ENCODE assay signal across 12 mouse cellular contexts in genomic region chr17:8160969-8161368, GRCm38 (mm10). TPM values are rescaled to one million over a fixed set of nuclear protein-coding genes. Genes with fewer than 3 reads are reported as not detected.
A peak's percentile ranks its signal among the peaks of the same experiment; 100 is the strongest.
DNase-seq lines count a peak whose midpoint lies in the region; ATAC-seq and TF ChIP-seq lines count a peak whose summit lies in the region.
"Not testable (repeated sequence)": the region's sequence is repeated elsewhere in the genome, so short reads cannot be mapped to it uniquely, and the experiment has no call there.
"Had no signal": no experiment of that assay in that cellular context is flagged by ENCODE, and none has a peak within 500 bp of the region (broad histone marks: within the 10 kb centered on the region; RNA-seq: fewer than 3 reads in every experiment).

No protein-coding gene starts in this region.

- not testable (repeated sequence) for H3K4me1 ChIP-seq in limb, embryonic 10.5 days; midbrain, postnatal 0 days (ENCODE audit: insufficient read depth, low read length); thymus, adult 2 months (replicated peaks; ENCODE audit: control insufficient read depth, insufficient read depth, low read length)

- peak; percentile 64 for TF ChIP-seq CTCF in midbrain, postnatal 0 days (IDR thresholded peaks at IDR 0.05)
- TF ChIP-seq CTCF in thymus, adult 2 months (IDR thresholded peaks at IDR 0.05; ENCODE audit: borderline replicate concordance, control insufficient read depth, extremely low read depth, insufficient read depth, low read length, poor library complexity): not testable (repeated sequence)

- DNase-seq in 3T3-L1 (ENCODE audit: low read depth, low spot score): peak; percentile 56
- peak; percentile 33 for DNase-seq in adrenal gland, adult 2 months
- peak; percentile 41 to 70 for DNase-seq in cerebellum, postnatal 25 days
- peak; percentile 53 to 57 for DNase-seq in heart, postnatal 10 days
- DNase-seq in kidney, postnatal 14 days: peak; percentile 64
- peak; percentile 31 for DNase-seq in limb, embryonic 10.5 days (ENCODE audit: low spot score)
- DNase-seq in midbrain, postnatal 0 days (ENCODE audit: low spot score): not testable (repeated sequence)
- peak; percentile 58 for DNase-seq in thymus, adult 2 months

- H3K27me3 ChIP-seq in limb, embryonic 10.5 days (ENCODE audit: low read depth, poor library complexity, severe bottlenecking); midbrain, postnatal 0 days (ENCODE audit: insufficient read depth, low read length); thymus, adult 2 months (ENCODE audit: control insufficient read depth, insufficient read depth, low read length): not testable (repeated sequence)

- intact Hi-C loops in heart, postnatal 10 days (cut with DNase I): not testable (repeated sequence)

- ATAC-seq in midbrain, postnatal 0 days (ENCODE audit: low FRiP score): not testable (repeated sequence)

- H3K9ac ChIP-seq in midbrain, postnatal 0 days (replicated peaks; ENCODE audit: low read length, poor library complexity, severe bottlenecking): not testable (repeated sequence)

- H3K27ac ChIP-seq in limb, embryonic 10.5 days; midbrain, postnatal 0 days (ENCODE audit: low read depth, low read length); thymus, adult 2 months (ENCODE audit: control insufficient read depth, insufficient read depth, low read length): not testable (repeated sequence)

- not testable (repeated sequence) for H3K9me3 ChIP-seq in limb, embryonic 10.5 days (replicated peaks); midbrain, postnatal 0 days (ENCODE audit: low read length)

- H3K36me3 ChIP-seq in limb, embryonic 10.5 days; midbrain, postnatal 0 days (ENCODE audit: insufficient read depth, low read length); thymus, adult 2 months (ENCODE audit: control insufficient read depth, insufficient read depth, low read length): not testable (repeated sequence)

- not testable (repeated sequence) for H3K4me2 ChIP-seq in midbrain, postnatal 0 days (ENCODE audit: low read depth, low read length, poor library complexity, severe bottlenecking)

- not testable (repeated sequence) for TF ChIP-seq POLR2A in thymus, adult 2 months (IDR thresholded peaks at IDR 0.05; ENCODE audit: control insufficient read depth, extremely low read depth, insufficient read depth, low read length, poor library complexity)

- not testable (repeated sequence) for H3K4me3 ChIP-seq in limb, embryonic 10.5 days; midbrain, postnatal 0 days (ENCODE audit: low read depth, low read length); thymus, adult 2 months (ENCODE audit: control insufficient read depth, insufficient read depth, low read length)

- 64% methylated on average over 3 of the region's 3 CpGs for WGBS in limb, embryonic 10.5 days
- WGBS in midbrain, postnatal 0 days: 37% methylated on average over 2 of the region's 3 CpGs
- 36% methylated on average over 3 of the region's 3 CpGs for WGBS in thymus, adult 2 months

RNA-seq across cellular contexts. Expression of gene Fgfr1op, which starts 4.3 kb away (rescaled TPM):
- total RNA-seq in adrenal gland, adult 2 months (2021): 10 to 100 TPM; 16.6 to 21.4 TPM
- polyA plus RNA-seq in adrenal gland, adult 2 months (2012; rRNA removed): 0.42 and 0.43 TPM in 2 replicates
- total RNA-seq in heart, postnatal 10 days (2021): 10 to 100 TPM; 14.6 to 15.6 TPM
- 54.1 and 55.2 TPM in 2 replicates for polyA plus RNA-seq in limb, embryonic 10.5 days (2016; fragmentation: Nextera tagmentation; extraction: Ambion mirVana)
- total RNA-seq in midbrain, postnatal 0 days (2014; rRNA removed): 13.2 and 19.1 TPM in 2 replicates
- polyA plus RNA-seq in midbrain, postnatal 0 days (2015; fragmentation: Nextera tagmentation; extraction: Ambion mirVana): 16.6 and 17.9 TPM in 2 replicates
- 6.4 and 6.6 TPM in 2 replicates for polyA plus RNA-seq in thymus, adult 2 months (2012; rRNA removed)

RNA-seq across cellular contexts. Expression of gene Rnaset2a, which starts 13.1 kb away (rescaled TPM):
- total RNA-seq in adrenal gland, adult 2 months (2021): 10 to 100 TPM; 29.2 to 62.6 TPM
- polyA plus RNA-seq in adrenal gland, adult 2 months (2012; rRNA removed): 54.9 and 82.3 TPM in 2 replicates
- 10 to 100 TPM; 23.4 to 27.6 TPM for total RNA-seq in heart, postnatal 10 days (2021)
- 24.0 and 27.0 TPM in 2 replicates for polyA plus RNA-seq in limb, embryonic 10.5 days (2016; fragmentation: Nextera tagmentation; extraction: Ambion mirVana)
- total RNA-seq in midbrain, postnatal 0 days (2014; rRNA removed): 12.9 and 17.4 TPM in 2 replicates
- polyA plus RNA-seq in midbrain, postnatal 0 days (2015; fragmentation: Nextera tagmentation; extraction: Ambion mirVana): 12.6 and 15.1 TPM in 2 replicates
- polyA plus RNA-seq in thymus, adult 2 months (2012; rRNA removed): 69.4 and 79.8 TPM in 2 replicates

RNA-seq across cellular contexts. Expression of gene Gm49673, which starts 13.4 kb away (rescaled TPM):
- total RNA-seq in adrenal gland, adult 2 months (2021): not detected
- polyA plus RNA-seq in adrenal gland, adult 2 months (2012; rRNA removed): 2.5 and 16.1 TPM in 2 replicates
- total RNA-seq in heart, postnatal 10 days (2021): not detected
- not detected in 2 replicates for polyA plus RNA-seq in limb, embryonic 10.5 days (2016; fragmentation: Nextera tagmentation; extraction: Ambion mirVana)
- total RNA-seq in midbrain, postnatal 0 days (2014; rRNA removed): 3.5 and 5.8 TPM in 2 replicates
- 0.48 TPM in 1 of 2 replicates, not detected in the other for polyA plus RNA-seq in midbrain, postnatal 0 days (2015; fragmentation: Nextera tagmentation; extraction: Ambion mirVana)
- 4.3 and 8.5 TPM in 2 replicates for polyA plus RNA-seq in thymus, adult 2 months (2012; rRNA removed)
- total RNA-seq: granulocyte monocyte progenitor cell, adult 5-6 weeks; megakaryocyte progenitor cell, adult 5-6 weeks had no signal
- polyA plus RNA-seq: large intestine, adult 2 months; limb, embryonic 15.5 days had no signal
